Mouse (Mus musculus) neural tube, embryonic 13.5 days (tissue): ENCODE data around the gene Hcn2. TPM values are rescaled to one million over a fixed set of nuclear protein-coding genes. Genes with fewer than 3 reads are reported as not detected.

Experiments
- ATAC-seq: fragments of 200-750 bp; cut with Nextera tagmentation; 2 replicates; pipeline ENCODE4 v1.8.0; 2017; ENCODE audit warnings: low read depth, mild to moderate bottlenecking, moderate TSS enrichment, moderate library complexity
- H3K27ac ChIP-seq: fragments of 300-500 bp; sonication (generic); replicated peaks from 2 replicates; pipeline ENCODE4 v1.5.1; 2015; ENCODE audit warnings: moderate library complexity, mild to moderate bottlenecking, inconsistent platforms
- H3K27me3 ChIP-seq: fragments of 300-500 bp; sonication (generic); 2 replicates; pipeline ENCODE4 v1.6.1; 2015; ENCODE audit warnings: mild to moderate bottlenecking, inconsistent platforms
- H3K36me3 ChIP-seq: fragments of 300-500 bp; sonication (generic); 2 replicates; pipeline ENCODE4 v1.6.1; 2015; ENCODE audit warnings: mild to moderate bottlenecking, inconsistent platforms
- H3K4me1 ChIP-seq: fragments of 300-500 bp; sonication (generic); replicated peaks from 2 replicates; pipeline ENCODE4 v1.6.1; 2015; ENCODE audit warnings: inconsistent platforms
- H3K4me2 ChIP-seq: fragments of 300-500 bp; sonication (generic); 2 replicates; pipeline ENCODE4 v1.6.1; 2015; ENCODE audit warnings: inconsistent platforms, mild to moderate bottlenecking, moderate library complexity
- H3K4me3 ChIP-seq: fragments of 300-500 bp; sonication (generic); 2 replicates; pipeline ENCODE4 v1.5.1; 2015; ENCODE audit warnings: mild to moderate bottlenecking, inconsistent platforms
- H3K9ac ChIP-seq: fragments of 300-500 bp; sonication (generic); 2 replicates; pipeline ENCODE4 v1.6.1; 2015; ENCODE audit warnings: moderate library complexity, mild to moderate bottlenecking, inconsistent platforms
- H3K9me3 ChIP-seq: fragments of 300-500 bp; sonication (generic); 2 replicates; pipeline ENCODE4 v1.6.1; 2016; ENCODE audit warnings: inconsistent platforms
- WGBS: fragments of 180-500 bp; shearing (Covaris S2); methylation state at CpG from one replicate; pipeline ENCODE4 v1.1.7; 2015; 5-methylcytosine and 5-hydroxymethylcytosine counted together
- polyA plus RNA-seq: library from polyadenylated mRNA; unstranded; fragments of >200 nt; fragmentation: Nextera tagmentation; extraction: Ambion mirVana; gene quantifications from 2 replicates; pipeline ENCODE4 v1.2.1, GENCODE M21; 2015

Hcn2 gene
- polyA plus RNA-seq, 1 experiment from 2014 or later = 0.78 TPM

GRCm38 (mm10) chr10:79681591-79682245, 34.7 kb upstream of the Hcn2 start, which contains the start of gene Cdc34:
Gene Cdc34, plus strand, starts transcription at chr10:79682195.
- peaks cover 25% of the 10 kb centered on the region for H3K4me1 ChIP-seq
- ATAC-seq = peak; percentile 92
- peak within 1 kb of the TSS; percentile 85 for H3K4me3 ChIP-seq
- H3K27ac ChIP-seq = peak within 1 kb of the TSS; percentile 86
- peak within 1 kb of the TSS; percentile 91 for H3K9ac ChIP-seq
- no peaks in the 10 kb centered on the region for H3K9me3 ChIP-seq
- no peaks in the 10 kb centered on the region for H3K27me3 ChIP-seq
- H3K36me3 ChIP-seq = peaks cover 28% of the 10 kb centered on the region
- peak within 1 kb of the TSS; percentile 98 for H3K4me2 ChIP-seq
- under 1% methylated on average over 75 of the region's 84 CpGs for WGBS

GRCm38 (mm10) chr10:79682551-79682915, 33.9 kb upstream of the Hcn2 start:
- Histone ChIP-seq H3K4me2 (peak overlapping the region; percentile 98), H3K4me1 (peaks cover 25% of the 10 kb centered on the region), H3K4me3 (peak overlapping the region; percentile 85), H3K27ac (peak overlapping the region; percentile 67), H3K27me3 (no peaks in the 10 kb centered on the region), H3K9me3 (no peaks in the 10 kb centered on the region), H3K9ac (peak overlapping the region; percentile 91), H3K36me3 (peaks cover 32% of the 10 kb centered on the region)
- ATAC-seq = no peak; the same call in 1 of the 2 replicates
- 1% methylated on average over 10 of the region's 10 CpGs for WGBS

- Histone ChIP-seq H3K4me1 (peaks cover 25% of the 10 kb centered on the region), H3K27ac (peak overlapping the region; percentile 67), H3K4me2 (peak overlapping the region; percentile 98), H3K27me3 (no peaks in the 10 kb centered on the region), H3K9ac (peak overlapping the region; percentile 91), H3K4me3 (peak overlapping the region; percentile 85), H3K9me3 (no peaks in the 10 kb centered on the region), H3K36me3 (peaks cover 38% of the 10 kb centered on the region)
- no peak for ATAC-seq
- WGBS = 6% methylated on average over 10 of the region's 10 CpGs
Observed at GRCm38 (mm10) chr10:79682916-79683582, 33.4 kb upstream of the Hcn2 start.

DNA sequence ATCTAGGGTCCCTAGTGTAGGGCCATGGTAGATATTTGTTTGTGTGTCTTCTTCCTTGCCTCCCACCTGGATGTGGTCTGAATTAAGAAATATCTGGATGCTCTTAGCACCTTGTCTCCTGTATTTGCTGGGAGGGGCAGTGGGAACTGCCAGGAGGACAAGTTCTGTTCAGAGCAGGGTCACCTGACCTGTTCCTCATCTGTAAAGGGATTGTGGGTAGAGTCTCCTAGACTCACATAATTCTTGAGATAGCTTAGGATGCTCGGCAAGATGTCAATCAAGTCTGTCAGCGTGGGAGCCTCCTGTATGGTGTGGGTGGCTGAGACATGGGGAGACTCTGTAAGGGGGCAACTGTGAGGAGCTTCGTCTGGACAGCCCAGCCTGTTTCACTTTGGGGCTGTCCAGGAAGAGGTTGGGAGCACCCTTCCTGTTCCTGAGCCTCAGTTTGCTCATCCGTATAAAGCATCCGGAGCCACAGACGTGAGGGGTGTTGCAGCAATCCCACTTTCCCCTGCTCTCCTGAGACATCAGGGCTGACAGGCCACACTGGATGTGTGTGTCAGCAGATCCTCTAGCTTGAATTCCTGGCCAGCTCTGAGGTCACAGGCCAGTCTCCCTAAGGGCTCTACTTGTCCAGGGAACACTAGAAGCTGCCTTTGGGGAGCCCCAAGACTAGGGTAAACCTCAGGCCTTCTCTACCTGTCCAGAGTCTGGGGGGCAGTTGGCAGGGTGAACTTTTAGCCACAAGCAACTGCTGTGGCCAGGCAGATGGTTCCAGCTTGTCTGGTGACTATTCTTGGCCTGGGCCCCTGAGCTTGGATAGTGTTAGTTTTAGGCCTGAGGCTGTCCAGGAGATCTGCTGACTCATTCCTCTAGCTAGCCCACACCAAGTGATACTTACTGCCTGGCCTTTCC, 32.5 kb upstream of the Hcn2 start:
- H3K36me3 ChIP-seq = peaks cover 47% of the 10 kb centered on the region
- H3K27ac ChIP-seq = no peak overlapping the region
- peak overlapping the region; percentile 85 for H3K4me3 ChIP-seq
- H3K9ac ChIP-seq = peak overlapping the region; percentile 91
- H3K9me3 ChIP-seq = no peaks in the 10 kb centered on the region
- ATAC-seq = no peak
- H3K4me2 ChIP-seq = peak overlapping the region; percentile 98
- WGBS = 90% methylated on average over 6 of the region's 6 CpGs
- H3K27me3 ChIP-seq = no peaks in the 10 kb centered on the region
- H3K4me1 ChIP-seq = peaks cover 25% of the 10 kb centered on the region

GRCm38 (mm10) chr10:79684770-79685600, 31.4 kb upstream of the Hcn2 start:
- ATAC-seq = no peak
- Histone ChIP-seq H3K27me3 (no peaks in the 10 kb centered on the region), H3K36me3 (peaks cover 51% of the 10 kb centered on the region), H3K27ac (no peak overlapping the region), H3K9ac (no peak overlapping the region), H3K4me1 (peaks cover 25% of the 10 kb centered on the region), H3K9me3 (no peaks in the 10 kb centered on the region), H3K4me3 (no peak overlapping the region), H3K4me2 (no peak overlapping the region)
- 93% methylated on average over 25 of the region's 25 CpGs for WGBS

GRCm38 (mm10) chr10:79686219-79686618, 30.2 kb upstream of the Hcn2 start:
- ATAC-seq = no peak
- H3K27me3 ChIP-seq = no peaks in the 10 kb centered on the region
- H3K4me3 ChIP-seq = no peak overlapping the region
- no peak overlapping the region for H3K9ac ChIP-seq
- H3K4me1 ChIP-seq = peaks cover 21% of the 10 kb centered on the region
- 95% methylated on average over 2 of the region's 2 CpGs for WGBS
- no peak overlapping the region for H3K4me2 ChIP-seq
- no peaks in the 10 kb centered on the region for H3K9me3 ChIP-seq
- H3K36me3 ChIP-seq = peaks cover 51% of the 10 kb centered on the region
- no peak overlapping the region for H3K27ac ChIP-seq

- ATAC-seq = no peak
- Histone ChIP-seq H3K27me3 (no peaks in the 10 kb centered on the region), H3K27ac (no peak overlapping the region), H3K4me1 (peaks cover 19% of the 10 kb centered on the region), H3K4me3 (no peak overlapping the region), H3K9ac (no peak overlapping the region), H3K4me2 (no peak overlapping the region), H3K9me3 (no peaks in the 10 kb centered on the region), H3K36me3 (peaks cover 51% of the 10 kb centered on the region)
- WGBS = 94% methylated on average over 1 of the region's 1 CpGs
Observed at GRCm38 (mm10) chr10:79686691-79687090, 29.7 kb upstream of the Hcn2 start.

GRCm38 (mm10) chr10:79687513-79687912, 28.9 kb upstream of the Hcn2 start:
- Histone ChIP-seq H3K27me3 (no peaks in the 10 kb centered on the region), H3K27ac (no peak overlapping the region), H3K4me2 (no peak overlapping the region), H3K9ac (no peak overlapping the region), H3K4me1 (peaks cover 19% of the 10 kb centered on the region), H3K9me3 (no peaks in the 10 kb centered on the region), H3K36me3 (peaks cover 51% of the 10 kb centered on the region), H3K4me3 (no peak overlapping the region)
- WGBS = 97% methylated on average over 6 of the region's 6 CpGs
- ATAC-seq = no peak

DNA sequence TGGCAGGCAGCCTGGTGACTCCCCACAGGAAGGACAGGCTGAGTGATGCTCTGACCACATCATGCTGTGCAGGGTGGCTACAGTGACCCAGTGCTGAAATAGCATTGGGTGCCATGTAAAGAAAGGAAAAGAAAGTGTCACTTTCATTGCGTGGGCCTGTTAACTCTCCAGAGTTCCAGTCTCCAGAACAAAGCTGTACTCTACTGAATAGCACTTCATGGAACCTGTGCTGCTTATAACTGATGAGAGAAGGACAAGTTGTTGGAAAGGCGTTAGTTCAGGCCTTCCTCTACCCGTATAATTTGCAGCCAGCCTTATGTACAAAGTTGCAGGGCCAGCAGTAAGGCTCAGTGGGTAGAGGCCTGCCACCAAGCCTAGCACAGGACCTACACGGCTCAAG, 27.7 kb upstream of the Hcn2 start, which contains the start of gene Gzmm:
Gzmm (plus strand) TSS at position 301 of the 400 bp plus-strand sequence.
- H3K9ac ChIP-seq = no peak within 1 kb of the TSS
- H3K4me2 ChIP-seq = no peak within 1 kb of the TSS
- H3K4me1 ChIP-seq = peaks cover 7% of the 10 kb centered on the region
- ATAC-seq = no peak
- WGBS = 73% methylated on average over 4 of the region's 4 CpGs
- no peak within 1 kb of the TSS for H3K4me3 ChIP-seq
- H3K9me3 ChIP-seq = no peaks in the 10 kb centered on the region
- H3K36me3 ChIP-seq = peaks cover 51% of the 10 kb centered on the region
- no peaks in the 10 kb centered on the region for H3K27me3 ChIP-seq
- H3K27ac ChIP-seq = no peak within 1 kb of the TSS

GRCm38 (mm10) chr10:79689178-79689577, 27.3 kb upstream of the Hcn2 start:
- no peak overlapping the region for H3K27ac ChIP-seq
- H3K36me3 ChIP-seq = peaks cover 51% of the 10 kb centered on the region
- H3K27me3 ChIP-seq = no peaks in the 10 kb centered on the region
- no peaks in the 10 kb centered on the region for H3K9me3 ChIP-seq
- H3K9ac ChIP-seq = no peak overlapping the region
- no peak for ATAC-seq
- H3K4me3 ChIP-seq = no peak overlapping the region
- peaks cover 2% of the 10 kb centered on the region for H3K4me1 ChIP-seq
- no peak overlapping the region for H3K4me2 ChIP-seq
- WGBS = 92% methylated on average over 3 of the region's 3 CpGs

- no peak overlapping the region for H3K9ac ChIP-seq
- no peaks in the 10 kb centered on the region for H3K27me3 ChIP-seq
- no peaks in the 10 kb centered on the region for H3K9me3 ChIP-seq
- no peak overlapping the region for H3K4me3 ChIP-seq
- H3K27ac ChIP-seq = no peak overlapping the region
- no peak for ATAC-seq
- no peaks in the 10 kb centered on the region for H3K4me1 ChIP-seq
- peaks cover 23% of the 10 kb centered on the region for H3K36me3 ChIP-seq
- 94% methylated on average over 2 of the region's 2 CpGs for WGBS
- H3K4me2 ChIP-seq = no peak overlapping the region
Observed at GRCm38 (mm10) chr10:79691986-79692548, 24.4 kb upstream of the Hcn2 start.
